Mouse (Mus musculus) CH12.LX (cell line): Measurements from ENCODE around the gene Ell2. TPM values are rescaled to one million over a fixed set of nuclear protein-coding genes. Genes with fewer than 3 reads are reported as not detected.

Experiments used
- DNase-seq: peaks from one replicate; pipeline ENCODE4 v3.0.0-alpha.2; 2013; ENCODE audit errors: extremely low read depth
- H3K27ac ChIP-seq: 2 replicates; pipeline ENCODE4 v1.5.1; 2012; ENCODE audit warnings: low read depth, mild to moderate bottlenecking, control low read depth, moderate library complexity; ENCODE audit not compliant: insufficient read depth
- H3K27me3 ChIP-seq: replicated peaks from 2 replicates; pipeline ENCODE3; 2012; ENCODE audit warnings: inconsistent platforms
- H3K36me3 ChIP-seq, 2 experiments: replicated peaks in 1 of 2; 2 replicates each; pipeline versions ENCODE3 to v1.6.1; 2012; ENCODE audit warnings: inconsistent platforms in 1 of 2, low read length in 1 of 2, mild to moderate bottlenecking in 1 of 2, mixed read lengths in 1 of 2, moderate library complexity in 1 of 2; ENCODE audit not compliant: control insufficient read depth in 1 of 2, insufficient read depth in 1 of 2
- H3K4me1 ChIP-seq, 2 experiments: 2 replicates each; pipeline ENCODE4 v1.6.1; 2012; ENCODE audit warnings: inconsistent platforms in 1 of 2, moderate library complexity in 1 of 2; ENCODE audit not compliant: insufficient read depth in 2 of 2, control insufficient read depth in 1 of 2
- H3K4me2 ChIP-seq: 2 replicates; pipeline ENCODE4 v1.6.1; 2012; ENCODE audit warnings: low read depth, mild to moderate bottlenecking, control low read depth; ENCODE audit not compliant: poor library complexity, insufficient read depth, severe bottlenecking
- H3K4me3 ChIP-seq, 3 experiments: fragments of 150-350 bp in 1 of 3; sonication (generic) in 1 of 3; replicated peaks in 1 of 3; 2 replicates each; pipeline versions ENCODE3 to v1.5.1; 2011 to 2012; ENCODE audit warnings: low read depth in 2 of 3, low read length in 2 of 3, mild to moderate bottlenecking in 2 of 3, moderate library complexity in 2 of 3, control low read depth in 1 of 3, improper control_type of control experiment in 1 of 3, inconsistent platforms in 1 of 3, mixed read lengths in 1 of 3; ENCODE audit not compliant: poor library complexity in 1 of 3
- H3K79me2 ChIP-seq: replicated peaks from 2 replicates; pipeline ENCODE4 v1.6.1; 2012; ENCODE audit warnings: mild to moderate bottlenecking, moderate library complexity; ENCODE audit not compliant: control insufficient read depth, poor library complexity, insufficient read depth, severe bottlenecking; ENCODE audit errors: extremely low read depth
- H3K9ac ChIP-seq: 2 replicates; pipeline ENCODE4 v1.6.1; 2012; ENCODE audit warnings: low read depth, mild to moderate bottlenecking, control low read depth, moderate library complexity; ENCODE audit not compliant: insufficient read depth
- H3K9me3 ChIP-seq: replicated peaks from 2 replicates; pipeline ENCODE3; 2012; ENCODE audit warnings: low read length, inconsistent platforms, mixed read lengths
- CHD1 ChIP-seq: IDR thresholded peaks from 2 replicates; pipeline ENCODE4 v1.6.1; 2012; ENCODE audit warnings: low read depth, low read length, improper control_type of control experiment, inconsistent platforms
- CHD2 ChIP-seq: IDR thresholded peaks from 2 replicates; pipeline ENCODE4 v1.6.1; 2011; ENCODE audit warnings: low read length, improper control_type of control experiment
- ELF1 ChIP-seq: IDR thresholded peaks from 2 replicates; pipeline ENCODE4 v1.6.1; 2014; ENCODE audit warnings: low read depth, mild to moderate bottlenecking, inconsistent platforms, low read length, improper control_type of control experiment
- ETS1 ChIP-seq: conservative IDR thresholded peaks from 2 replicates; pipeline ENCODE4 v1.6.1; 2012; ENCODE audit warnings: low read depth, mild to moderate bottlenecking, inconsistent platforms, low read length, improper control_type of control experiment, moderate library complexity
- GABPA ChIP-seq: IDR thresholded peaks from 2 replicates; pipeline ENCODE4 v1.6.1; 2012; ENCODE audit warnings: low read depth, low read length, improper control_type of control experiment, inconsistent platforms; ENCODE audit not compliant: insufficient replicate concordance
- JUN ChIP-seq: IDR thresholded peaks from 2 replicates; pipeline ENCODE4 v1.6.1; 2011; ENCODE audit warnings: low read depth, mild to moderate bottlenecking, low read length, improper control_type of control experiment, moderate library complexity; ENCODE audit not compliant: insufficient read depth
- KAT2A ChIP-seq: IDR thresholded peaks from 2 replicates; pipeline ENCODE4 v1.6.1; 2012; ENCODE audit warnings: low read length, improper control_type of control experiment, inconsistent platforms; ENCODE audit not compliant: insufficient replicate concordance
- MAFK ChIP-seq: IDR thresholded peaks from 2 replicates; pipeline ENCODE4 v1.6.1; 2011; ENCODE audit warnings: low read length, improper control_type of control experiment; ENCODE audit not compliant: insufficient replicate concordance
- MAZ ChIP-seq: IDR thresholded peaks from 2 replicates; pipeline ENCODE4 v1.6.1; 2012; ENCODE audit warnings: low read depth, mild to moderate bottlenecking, inconsistent platforms, low read length, improper control_type of control experiment, moderate library complexity
- MEF2A ChIP-seq: IDR thresholded peaks from 2 replicates; pipeline ENCODE4 v1.6.1; 2014; ENCODE audit warnings: low read depth, mild to moderate bottlenecking, inconsistent platforms, low read length, improper control_type of control experiment, borderline replicate concordance
- MYC ChIP-seq: IDR thresholded peaks from 2 replicates; pipeline ENCODE4 v1.6.1; 2011; ENCODE audit warnings: low read depth, mild to moderate bottlenecking, improper control_type of control experiment, low read length
- NELFE ChIP-seq: IDR thresholded peaks from 2 replicates; pipeline ENCODE4 v1.6.1; 2011; ENCODE audit warnings: low read depth, low read length, improper control_type of control experiment
- NRF1 ChIP-seq: IDR thresholded peaks from 2 replicates; pipeline ENCODE4 v1.6.1; 2014; ENCODE audit warnings: low read depth, mild to moderate bottlenecking, inconsistent platforms, low read length, improper control_type of control experiment, moderate library complexity
- TCF12 ChIP-seq: IDR thresholded peaks from 2 replicates; pipeline ENCODE4 v1.6.1; 2014; ENCODE audit warnings: low read depth, mild to moderate bottlenecking, inconsistent platforms, low read length, improper control_type of control experiment
- UBTF ChIP-seq: IDR thresholded peaks from 2 replicates; pipeline ENCODE4 v1.6.1; 2012; ENCODE audit warnings: low read depth, mild to moderate bottlenecking, inconsistent platforms, low read length, improper control_type of control experiment, moderate library complexity
- USF1 ChIP-seq: IDR thresholded peaks from 2 replicates; pipeline ENCODE4 v1.6.1; 2014; ENCODE audit warnings: low read depth, mild to moderate bottlenecking, inconsistent platforms, low read length, improper control_type of control experiment
- ZC3H11A ChIP-seq: IDR thresholded peaks from 2 replicates; pipeline ENCODE4 v1.6.1; 2012; ENCODE audit warnings: low read depth, mild to moderate bottlenecking, inconsistent platforms, low read length, improper control_type of control experiment
- ZKSCAN1 ChIP-seq: IDR thresholded peaks from 2 replicates; pipeline ENCODE4 v1.6.1; 2012; ENCODE audit warnings: low read depth, inconsistent platforms, low read length, improper control_type of control experiment, borderline replicate concordance
- ZMIZ1 ChIP-seq: IDR thresholded peaks from 2 replicates; pipeline ENCODE4 v1.6.1; 2012; ENCODE audit warnings: low read depth, mild to moderate bottlenecking, inconsistent platforms, low read length, improper control_type of control experiment
- dilution Hi-C: fragments of 300-500 bp; cut with MboI; formaldehyde crosslinking; loops from 2 replicates; pipeline ENCODE4 v1.14.3; 2020; ENCODE audit warnings: low sequenced_read_pairs; ENCODE audit not compliant: extremely low pct_unique_long_range_greater_than_20kb, extremely low pct_ligation_motif_present
- in situ Hi-C: fragments of 300-500 bp; cut with MboI; formaldehyde crosslinking; loops from 3 replicates; pipeline ENCODE4 v1.14.3; 2019; ENCODE audit warnings: low sequenced_read_pairs, low pct_ligation_motif_present, low pct_unique_long_range_greater_than_20kb, mixed read lengths
- polyA plus RNA-seq: library from polyadenylated mRNA; unstranded; fragments of >175 nt; gene quantifications from 2 replicates; pipeline ENCODE4 v1.2.1, GENCODE M21; 2012; ENCODE audit warnings: low read depth; ENCODE audit not compliant: insufficient read length
- total RNA-seq, 2 experiments: library from RNA; depleted of rRNA; stranded (reverse); fragments of 300-350 nt in 1 of 2; fragments of >200 nt in 1 of 2; gene quantifications; 2 replicates each; pipeline ENCODE4 v1.2.3; 2012 to 2014

Ell2 gene
- total and polyA plus RNA-seq, 3 experiments: 44.4 to 123 (median 50.9) TPM

GRCm38 (mm10) chr13:75765742-75766141, 59.2 kb downstream of the Ell2 start:
- Histone ChIP-seq H3K36me3 (peaks cover 42 to 81% of the 10 kb centered on the region in 2 experiments), H3K27me3 (no peaks in the 10 kb centered on the region), H3K4me3 (no peak overlapping the region), H3K9me3 (no peaks in the 10 kb centered on the region), H3K4me1 (peaks cover 17 to 36% of the 10 kb centered on the region in 2 experiments), H3K9ac (no peak overlapping the region), H3K4me2 (no peak overlapping the region), H3K79me2 (peaks cover 17% of the 10 kb centered on the region), H3K27ac (no peak overlapping the region)
- in situ Hi-C loops (no loop called here), dilution Hi-C loops (no loop called here)
- TF ChIP-seq MYC (no peak), ZKSCAN1 (no peak), ZC3H11A (no peak), MAZ (no peak), CHD2 (no peak), NELFE (no peak), USF1 (no peak), ETS1 (no peak), ZMIZ1 (no peak), CHD1 (no peak), GABPA (no peak), MAFK (no peak), UBTF (no peak), JUN (no peak), MEF2A (no peak)
- DNase-seq: no peak

- Histone ChIP-seq H3K4me2 (no peak overlapping the region), H3K79me2 (peaks cover 17% of the 10 kb centered on the region), H3K9me3 (no peaks in the 10 kb centered on the region), H3K27ac (no peak overlapping the region), H3K9ac (no peak overlapping the region), H3K4me1 (peaks cover 14 to 31% of the 10 kb centered on the region in 2 experiments), H3K36me3 (peaks cover 41 to 84% of the 10 kb centered on the region in 2 experiments), H3K4me3 (no peak overlapping the region)
- dilution Hi-C loops: no loop called here
- DNase-seq: no peak
- in situ Hi-C loops: no loop called here
- no peak for TF ChIP-seq UBTF
- TF ChIP-seq JUN: no peak
- no peak for TF ChIP-seq NRF1
- TF ChIP-seq ELF1: no peak
- TF ChIP-seq KAT2A: no peak
- no peak for TF ChIP-seq TCF12
- TF ChIP-seq, all 38 proteins: peak for 0
- H3K27me3 ChIP-seq: no peaks in the 10 kb centered on the region
These were observed 59.7 kb downstream of the Ell2 start for GRCm38 (mm10) chr13:75766238-75766637.
